In the genomic region with DNA sequence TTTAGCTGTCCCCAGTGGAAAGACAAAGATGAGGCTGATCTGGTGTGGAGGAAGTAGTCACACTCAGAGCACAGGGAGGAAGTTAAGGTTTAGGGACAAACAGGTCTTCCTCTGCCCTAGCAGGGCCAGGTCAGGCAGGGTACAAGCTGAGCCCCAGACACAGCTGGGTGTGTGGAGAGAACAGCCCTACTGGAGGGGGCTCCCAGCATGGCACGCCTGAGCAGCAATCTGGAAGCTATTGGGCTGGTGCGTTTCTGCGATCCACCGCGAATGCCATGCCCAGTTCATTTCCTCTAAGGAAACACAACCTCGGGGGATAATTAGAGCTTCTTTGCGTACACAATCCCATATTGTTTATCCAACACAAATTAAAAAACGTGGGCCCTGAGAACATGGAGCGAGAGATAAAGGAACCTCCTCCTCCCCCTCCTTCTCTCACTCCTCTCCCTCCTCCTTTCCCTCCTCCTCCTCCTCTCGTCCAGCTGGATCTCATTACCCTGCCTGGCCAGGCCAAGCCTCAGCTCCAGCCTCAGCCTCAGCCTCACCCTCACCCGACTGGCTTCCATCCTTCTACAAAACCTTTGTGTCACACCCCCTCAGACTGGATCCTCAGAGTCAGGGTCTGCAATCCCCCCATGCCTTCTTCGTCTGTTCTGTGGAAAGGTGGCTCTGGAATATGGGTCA, we compare ENCODE assay signal across 17 mouse cellular contexts.
DNase-seq lines count a peak whose midpoint lies in the region; ATAC-seq and TF ChIP-seq lines count a peak whose summit lies in the region.
"Had no signal": no experiment of that assay in that cellular context is flagged by ENCODE, and none has a peak within 500 bp of the region (broad histone marks: within the 10 kb centered on the region; RNA-seq: fewer than 3 reads in every experiment).

No protein-coding gene starts in this region.

- peaks cover 4% of the 10 kb centered on the region; the same call in 1 of the 2 replicates for H3K27me3 ChIP-seq in intestine, embryonic 16.5 days (replicated peaks; ENCODE audit: control insufficient read depth, insufficient read depth, low read length)
- peaks cover 5% of the 10 kb centered on the region; the same call in 1 of the 2 replicates for H3K27me3 ChIP-seq in intestine, postnatal 0 days (replicated peaks; ENCODE audit: control insufficient read depth, insufficient read depth, low read length)
- no peaks in the 10 kb centered on the region for H3K27me3 ChIP-seq in lung, postnatal 0 days (replicated peaks; ENCODE audit: insufficient read depth, low read length)
- H3K27me3 ChIP-seq in embryonic facial prominence, embryonic 12.5 days = peaks cover 34% of the 10 kb centered on the region
- H3K27me3 ChIP-seq in limb, embryonic 15.5 days = peaks cover 41% of the 10 kb centered on the region
- H3K27me3 ChIP-seq in liver, embryonic 11.5 days (replicated peaks; ENCODE audit: control insufficient read depth, insufficient read depth, low read length) = peaks cover 29% of the 10 kb centered on the region

- WGBS in intestine, embryonic 16.5 days = 53% methylated on average over 12 of the region's 12 CpGs
- 64% methylated on average over 11 of the region's 12 CpGs for WGBS in intestine, postnatal 0 days
- 46% methylated on average over 12 of the region's 12 CpGs for WGBS in lung, postnatal 0 days
- WGBS in embryonic facial prominence, embryonic 12.5 days = 28% methylated on average over 12 of the region's 12 CpGs
- 43% methylated on average over 12 of the region's 12 CpGs for WGBS in limb, embryonic 15.5 days
- WGBS in liver, embryonic 11.5 days = 64% methylated on average over 12 of the region's 12 CpGs

- intact Hi-C loops in gastrocnemius, postnatal 36 days (cut with DNase I) = no loop called here

- ATAC-seq in intestine, embryonic 16.5 days = peak; percentile 39; the same call in 1 of the 2 replicates
- ATAC-seq in intestine, postnatal 0 days = no peak
- no peak; the same call in 1 of the 2 replicates for ATAC-seq in lung, postnatal 0 days
- no peak for ATAC-seq in embryonic facial prominence, embryonic 12.5 days (ENCODE audit: insufficient number of reproducible peaks, insufficient read depth, low FRiP score, low TSS enrichment)
- peak; percentile 65; the same call in 1 of the 2 replicates for ATAC-seq in limb, embryonic 15.5 days (ENCODE audit: insufficient number of reproducible peaks, low FRiP score, low TSS enrichment, low read depth)
- ATAC-seq in liver, embryonic 11.5 days (replicated peaks; ENCODE audit: low FRiP score) = no peak
- ATAC-seq: forebrain, embryonic 14.5 days; liver, postnatal 0 days had no signal

- H3K4me1 ChIP-seq in intestine, embryonic 16.5 days (ENCODE audit: control insufficient read depth, insufficient read depth, low read length) = peaks cover 2% of the 10 kb centered on the region; the same call in 1 of the 2 replicates
- no peaks in the 10 kb centered on the region for H3K4me1 ChIP-seq in intestine, postnatal 0 days (replicated peaks; ENCODE audit: control insufficient read depth, insufficient read depth, low read length)
- H3K4me1 ChIP-seq in lung, postnatal 0 days (ENCODE audit: insufficient read depth, low read depth, low read length) = no peaks in the 10 kb centered on the region
- peaks cover 17% of the 10 kb centered on the region for H3K4me1 ChIP-seq in embryonic facial prominence, embryonic 12.5 days
- peaks cover 18% of the 10 kb centered on the region for H3K4me1 ChIP-seq in limb, embryonic 15.5 days
- no peaks in the 10 kb centered on the region for H3K4me1 ChIP-seq in liver, embryonic 11.5 days (replicated peaks; ENCODE audit: control insufficient read depth, insufficient read depth, low read length)

- H3K9ac ChIP-seq in intestine, embryonic 16.5 days (ENCODE audit: low read depth, low read length) = no peak overlapping the region
- no peak overlapping the region for H3K9ac ChIP-seq in intestine, postnatal 0 days (ENCODE audit: low read depth, low read length)
- H3K9ac ChIP-seq in lung, postnatal 0 days (replicated peaks; ENCODE audit: low read depth) = no peak overlapping the region
- H3K9ac ChIP-seq in embryonic facial prominence, embryonic 12.5 days = no peak overlapping the region
- H3K9ac ChIP-seq in limb, embryonic 15.5 days = no peak overlapping the region
- H3K9ac ChIP-seq in liver, embryonic 11.5 days (ENCODE audit: low read depth, low read length) = no peak overlapping the region
- H3K9ac ChIP-seq: liver, postnatal 0 days; midbrain, embryonic 12.5 days had no signal

- H3K36me3 ChIP-seq in intestine, embryonic 16.5 days (ENCODE audit: control insufficient read depth, insufficient read depth, low read length) = no peaks in the 10 kb centered on the region
- H3K36me3 ChIP-seq in intestine, postnatal 0 days (ENCODE audit: control insufficient read depth, insufficient read depth) = no peaks in the 10 kb centered on the region
- no peaks in the 10 kb centered on the region for H3K36me3 ChIP-seq in lung, postnatal 0 days (ENCODE audit: insufficient read depth, low read length)
- H3K36me3 ChIP-seq in embryonic facial prominence, embryonic 12.5 days = no peaks in the 10 kb centered on the region
- H3K36me3 ChIP-seq in limb, embryonic 15.5 days = no peaks in the 10 kb centered on the region
- H3K36me3 ChIP-seq in liver, embryonic 11.5 days (ENCODE audit: control insufficient read depth, insufficient read depth, low read length) = no peaks in the 10 kb centered on the region
- H3K36me3 ChIP-seq: midbrain, embryonic 12.5 days had no signal

- no peak for TF ChIP-seq EP300 in lung, postnatal 0 days (IDR thresholded peaks at IDR 0.05)

- no peaks in the 10 kb centered on the region for H3K9me3 ChIP-seq in intestine, embryonic 16.5 days (ENCODE audit: control insufficient read depth, low read length)
- H3K9me3 ChIP-seq in intestine, postnatal 0 days (ENCODE audit: control insufficient read depth) = no peaks in the 10 kb centered on the region
- H3K9me3 ChIP-seq in lung, postnatal 0 days (ENCODE audit: low read length) = no peaks in the 10 kb centered on the region
- H3K9me3 ChIP-seq in embryonic facial prominence, embryonic 12.5 days = no peaks in the 10 kb centered on the region
- no peaks in the 10 kb centered on the region for H3K9me3 ChIP-seq in limb, embryonic 15.5 days
- no peaks in the 10 kb centered on the region for H3K9me3 ChIP-seq in liver, embryonic 11.5 days (ENCODE audit: control insufficient read depth, low read length)
- H3K9me3 ChIP-seq: midbrain, embryonic 12.5 days had no signal

- no peak for TF ChIP-seq CTCF in intestine, postnatal 0 days (IDR thresholded peaks at IDR 0.05; ENCODE audit: low read depth)
- TF ChIP-seq CTCF in lung, postnatal 0 days (IDR thresholded peaks at IDR 0.05) = no peak

- H3K4me3 ChIP-seq in intestine, embryonic 16.5 days (ENCODE audit: low read length) = no peak overlapping the region
- no peak overlapping the region for H3K4me3 ChIP-seq in intestine, postnatal 0 days (ENCODE audit: low read depth, low read length)
- H3K4me3 ChIP-seq in lung, postnatal 0 days (ENCODE audit: low read depth, low read length) = no peak overlapping the region
- no peak overlapping the region for H3K4me3 ChIP-seq in embryonic facial prominence, embryonic 12.5 days
- no peak overlapping the region for H3K4me3 ChIP-seq in limb, embryonic 15.5 days
- H3K4me3 ChIP-seq in liver, embryonic 11.5 days (ENCODE audit: low read depth, low read length) = no peak overlapping the region
- H3K4me3 ChIP-seq: gastrocnemius, adult 2 months; heart, adult 2 months; midbrain, embryonic 12.5 days had no signal

- H3K27ac ChIP-seq in intestine, embryonic 16.5 days (ENCODE audit: low read length) = no peak overlapping the region
- no peak overlapping the region for H3K27ac ChIP-seq in intestine, postnatal 0 days (ENCODE audit: low read depth, low read length)
- H3K27ac ChIP-seq in lung, postnatal 0 days (ENCODE audit: low read length) = no peak overlapping the region
- H3K27ac ChIP-seq in embryonic facial prominence, embryonic 12.5 days = peak overlapping the region; percentile 83
- 0 out of 2 replicates have a peak overlapping the region, but pooled peaks have one; percentile 11 for H3K27ac ChIP-seq in limb, embryonic 15.5 days
- no peak overlapping the region for H3K27ac ChIP-seq in liver, embryonic 11.5 days (ENCODE audit: low read depth, low read length)
- H3K27ac ChIP-seq: gastrocnemius, adult 2 months; heart, adult 2 months; midbrain, embryonic 12.5 days had no signal

- no peak overlapping the region for H3K4me2 ChIP-seq in intestine, embryonic 16.5 days (ENCODE audit: low read depth, low read length)
- H3K4me2 ChIP-seq in intestine, postnatal 0 days (replicated peaks; ENCODE audit: low read depth) = no peak overlapping the region
- H3K4me2 ChIP-seq in lung, postnatal 0 days (replicated peaks; ENCODE audit: low read depth, low read length) = no peak overlapping the region
- H3K4me2 ChIP-seq in embryonic facial prominence, embryonic 12.5 days (replicated peaks) = no peak overlapping the region
- H3K4me2 ChIP-seq in limb, embryonic 15.5 days = no peak overlapping the region
- H3K4me2 ChIP-seq in liver, embryonic 11.5 days = no peak overlapping the region
- H3K4me2 ChIP-seq: midbrain, embryonic 12.5 days had no signal

- DNase-seq in lung, postnatal 0 days (ENCODE audit: low spot score) = peak; percentile 12
- no peak for DNase-seq in lung, adult 18-20 months
- no peak for DNase-seq in gastrocnemius, postnatal 36 days
- DNase-seq in liver, embryonic 11.5 days (ENCODE audit: low spot score) = no peak
- DNase-seq: adrenal gland, adult 8-10 months; cerebellum, adult 2 months; gastrocnemius, adult 2 months; heart, postnatal 36 days; liver, postnatal 0 days; thymus, postnatal 25 days had no signal

Comparison
In these comparisons a context has a peak if more than half of its experiments do, and no peak if none do; other contexts are left out.
1. ATAC-seq: peak in intestine, embryonic 16.5 days (single experiment) and limb, embryonic 15.5 days (single experiment); none in intestine, postnatal 0 days (single experiment), lung, postnatal 0 days (single experiment), embryonic facial prominence, embryonic 12.5 days (single experiment) and liver, embryonic 11.5 days (single experiment).
2. H3K27ac ChIP-seq: peak in embryonic facial prominence, embryonic 12.5 days (single experiment) and limb, embryonic 15.5 days (single experiment); none in intestine, embryonic 16.5 days (single experiment), intestine, postnatal 0 days (single experiment), lung, postnatal 0 days (single experiment) and liver, embryonic 11.5 days (single experiment).